Mouse (Mus musculus): ENCODE results near the gene Fbxw21. TPM values are rescaled to one million over a fixed set of nuclear protein-coding genes. Genes with fewer than 3 reads are reported as not detected.

Fbxw21 gene
- total RNA-seq, 2 experiments from 2014 or later, result not detected

GRCm38 (mm10) chr9:109094553-109095136 lies 67.2 kb downstream of the Fbxw21 start:
- intact Hi-C loops (cut with DNase I), result no loop called here
- no peak for DNase-seq (ENCODE audit: low spot score in 2 of 2)

GRCm38 (mm10) chr9:109093786-109094552 lies 67.9 kb downstream of the Fbxw21 start:
- intact Hi-C loops (cut with DNase I), result no loop called here
- DNase-seq (ENCODE audit: low spot score in 2 of 2), result no peak

GRCm38 (mm10) chr9:109092799-109093198 lies 69.0 kb downstream of the Fbxw21 start:
- intact Hi-C loops (cut with DNase I), result no loop called here
- no peak for DNase-seq (ENCODE audit: low spot score in 2 of 2)

- DNase-seq (ENCODE audit: low spot score in 2 of 2), result no peak
- intact Hi-C loops (cut with DNase I), result no loop called here
Measured at GRCm38 (mm10) chr9:109091802-109092201, 70.0 kb downstream of the Fbxw21 start.

- intact Hi-C loops (cut with DNase I), result no loop called here
- DNase-seq (ENCODE audit: low spot score in 2 of 2), result peak in 1 of 2 experiments; percentile 61
Measured at GRCm38 (mm10) chr9:109090446-109090845, 71.4 kb downstream of the Fbxw21 start.

Other genes starting within 250 kb of the Fbxw21 start
- under 1 TPM in 1 of 2 experiments, not detected in 1; 0.39 TPM for gene Tmem89, start 247.4 kb downstream of the Fbxw21 start, total RNA-seq (2021)
- 100 to 1,000 TPM; 390 to 394 TPM for gene Uqcrc1, start 225.4 kb downstream of the Fbxw21 start, total RNA-seq (2021)
- 1 to 10 TPM; 2.5 to 4.5 TPM for gene Col7a1, start 208.5 kb downstream of the Fbxw21 start, total RNA-seq (2021)
- not detected for gene Ucn2, start 176.0 kb downstream of the Fbxw21 start, total RNA-seq (2021)
- gene Pfkfb4, start 170.3 kb downstream of the Fbxw21 start, total RNA-seq (2021), result 10 to 100 TPM; 12.5 to 15.5 TPM
- gene Shisa5, start 123.5 kb downstream of the Fbxw21 start, total RNA-seq (2021), result 10 to 100 TPM; 66.3 to 77.4 TPM
- gene Trex1, start 102.3 kb downstream of the Fbxw21 start, total RNA-seq (2021), result 10 to 100 TPM; 12.7 to 13.0 TPM
- 10 to 100 TPM; 25.8 to 28.5 TPM for gene Atrip, start 87.9 kb downstream of the Fbxw21 start, total RNA-seq (2021)
- gene Ccdc51, start 79.5 kb downstream of the Fbxw21 start, total RNA-seq (2021), result 1 to 10 TPM; 7.2 to 8.0 TPM
- 100 to 1,000 TPM; 365 to 371 TPM for gene Tma7, start 79.5 kb downstream of the Fbxw21 start, total RNA-seq (2021)
- 10 to 100 TPM; 66.3 to 69.9 TPM for gene Plxnb1, start 66.7 kb downstream of the Fbxw21 start, total RNA-seq (2021)
- not detected for gene Fbxw13, start 33.9 kb upstream of the Fbxw21 start, total RNA-seq (2021)
- not detected for gene Fbxw20, start 72.7 kb upstream of the Fbxw21 start, total RNA-seq (2021)
- not detected for gene Fbxw14, start 125.6 kb upstream of the Fbxw21 start, total RNA-seq (2021)
- gene Fbxw28, start 177.6 kb upstream of the Fbxw21 start, total RNA-seq (2021), result not detected
- gene Fbxw22, start 242.3 kb upstream of the Fbxw21 start, total RNA-seq (2021), result not detected

Measured in left cerebral cortex, postnatal 25 days (tissue).